Mouse (Mus musculus) C2C12 (cell line): ENCODE data around the gene Cecr2.

ENCODE experiments used
- CEBPB ChIP-seq: IDR thresholded peaks from one replicate; pipeline ENCODE4 v1.6.1; 2011; ENCODE audit warnings: low read depth, mild to moderate bottlenecking, control low read depth, moderate library complexity
- CTCF ChIP-seq: IDR thresholded peaks from one replicate; pipeline ENCODE4 v1.5.1; 2011; ENCODE audit not compliant: control insufficient read depth, insufficient read depth, insufficient read length
- FOSL1 ChIP-seq: IDR thresholded peaks from one replicate; pipeline ENCODE4 v1.8.0; 2011; ENCODE audit warnings: mild to moderate bottlenecking, low read length; ENCODE audit not compliant: poor library complexity, insufficient read depth, severe bottlenecking
- MAX ChIP-seq: IDR thresholded peaks from one replicate; pipeline ENCODE4 v1.6.1; 2011; ENCODE audit warnings: mild to moderate bottlenecking, control low read depth
- MYOD1 ChIP-seq: IDR thresholded peaks from one replicate; pipeline ENCODE4 v1.6.1; 2011; ENCODE audit warnings: low read depth; ENCODE audit not compliant: control insufficient read depth, insufficient read length
- MYOG ChIP-seq: IDR thresholded peaks from one replicate; pipeline ENCODE4 v1.6.1; 2011; ENCODE audit not compliant: control insufficient read depth, insufficient read length; ENCODE audit errors: extremely low read depth
- USF1 ChIP-seq: IDR thresholded peaks from one replicate; pipeline ENCODE4 v1.6.1; 2011; ENCODE audit warnings: low read depth, mild to moderate bottlenecking, control low read depth, moderate library complexity

DNA sequence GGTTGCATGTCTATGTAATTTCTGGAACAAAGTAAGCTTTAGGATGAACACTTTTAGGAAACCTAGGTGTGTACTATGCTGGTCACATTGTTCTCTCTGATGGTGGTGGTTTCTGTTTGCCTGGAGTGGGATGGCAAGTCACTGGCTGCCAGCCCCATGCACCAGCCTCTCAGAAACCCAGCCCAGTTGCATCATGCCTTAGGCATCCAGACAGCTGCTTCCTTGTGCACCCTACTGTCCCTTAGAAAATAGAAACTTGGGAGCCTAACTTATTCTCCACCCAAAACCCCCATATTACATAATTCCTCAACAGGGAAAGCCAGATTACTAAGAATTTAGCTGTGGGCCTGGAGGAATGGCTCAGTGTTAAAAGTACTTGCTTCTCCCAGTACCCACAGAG lies 105.9 kb downstream of the Cecr2 start:
- TF ChIP-seq USF1 (no peak), CTCF (no peak), MYOG (no peak), MYOD1 (peak; percentile 84), CEBPB (peak; percentile 41), FOSL1 (no peak), MAX (no peak)
